Mouse (Mus musculus): ENCODE data around the gene Fyco1. TPM values are rescaled to one million over a fixed set of nuclear protein-coding genes. Genes with fewer than 3 reads are reported as not detected.
"Not testable (repeated sequence)": the region's sequence is repeated elsewhere in the genome, so short reads cannot be mapped to it uniquely, and the experiment has no call there.

Fyco1 gene
- total RNA-seq, 2 experiments from 2014 or later: 44.7 to 49.6 TPM

GRCm38 (mm10) chr9:123758156-123758555 lies 93.5 kb downstream of the Fyco1 start:
- Histone ChIP-seq H3K27ac (no peak overlapping the region), H3K4me3 (no peak overlapping the region)
- TF ChIP-seq CTCF (conservative IDR thresholded peaks at IDR 0.05): no peak
- DNase-seq (ENCODE audit: low spot score in 2 of 2): no peak

GRCm38 (mm10) chr9:123757326-123757725 lies 94.4 kb downstream of the Fyco1 start:
- Histone ChIP-seq H3K27ac (no peak overlapping the region), H3K4me3 (no peak overlapping the region)
- DNase-seq (ENCODE audit: low spot score in 2 of 2): no peak
- TF ChIP-seq CTCF (conservative IDR thresholded peaks at IDR 0.05): no peak

GRCm38 (mm10) chr9:123756752-123757151 lies 94.9 kb downstream of the Fyco1 start:
- no peak overlapping the region for H3K4me3 ChIP-seq
- no peak for DNase-seq (ENCODE audit: low spot score in 2 of 2)
- no peak for TF ChIP-seq CTCF (conservative IDR thresholded peaks at IDR 0.05)
- H3K27ac ChIP-seq: no peak overlapping the region

GRCm38 (mm10) chr9:123754333-123754732 lies 97.4 kb downstream of the Fyco1 start:
- no peak overlapping the region for H3K4me3 ChIP-seq
- no peak for TF ChIP-seq CTCF (conservative IDR thresholded peaks at IDR 0.05)
- DNase-seq (ENCODE audit: low spot score in 2 of 2): no peak
- H3K27ac ChIP-seq: no peak overlapping the region

GRCm38 (mm10) chr9:123749687-123750086 lies 102.0 kb downstream of the Fyco1 start:
- not testable (repeated sequence) for DNase-seq (ENCODE audit: low spot score in 2 of 2); H3K27ac ChIP-seq; H3K4me3 ChIP-seq

GRCm38 (mm10) chr9:123740799-123741198 lies 110.9 kb downstream of the Fyco1 start:
- Histone ChIP-seq H3K4me3 (no peak overlapping the region), H3K27ac (no peak overlapping the region)
- no peak for TF ChIP-seq CTCF (conservative IDR thresholded peaks at IDR 0.05)
- DNase-seq (ENCODE audit: low spot score in 2 of 2): no peak

Other genes starting within 250 kb of the Fyco1 start
- gene Slc6a20b, start 219.3 kb downstream of the Fyco1 start, total RNA-seq (2021): under 1 TPM; 0.22 to 0.51 TPM
- under 1 TPM in 1 of 2 experiments, not detected in 1; 0.15 TPM for gene Ccr9, start 173.5 kb downstream of the Fyco1 start, total RNA-seq (2021)
- 10 to 100 TPM; 11.5 to 15.7 TPM for gene Slc6a20a, start 173.0 kb downstream of the Fyco1 start, total RNA-seq (2021)
- 10 to 100 TPM; 62.4 to 69.3 TPM for gene Lztfl1, start 134.2 kb downstream of the Fyco1 start, total RNA-seq (2021)
- not detected for gene Cxcr6, start 45.4 kb downstream of the Fyco1 start, total RNA-seq (2021)
- not detected for gene Xcr1, start 10.1 kb upstream of the Fyco1 start, total RNA-seq (2021)
- gene Ccr1, start 116.8 kb upstream of the Fyco1 start, total RNA-seq (2021): under 1 TPM in 1 of 2 experiments, not detected in 1; 0.46 TPM
- gene Ccr1l1, start 126.5 kb upstream of the Fyco1 start, total RNA-seq (2021): not detected
- gene Ccr3, start 170.1 kb upstream of the Fyco1 start, total RNA-seq (2021): not detected